Mouse (Mus musculus): ENCODE data around the gene Kcna10.

GRCm38 (mm10) chr3:107218572-107218971 is 35.7 kb downstream of the Kcna10 start:
- no peak for TF ChIP-seq POLR2A (IDR thresholded peaks at IDR 0.05; ENCODE audit: extremely low read depth, insufficient read depth, low read length)
- TF ChIP-seq CTCF (IDR thresholded peaks at IDR 0.05; ENCODE audit: extremely low read depth, insufficient read depth, low read length): no peak
